Mouse (Mus musculus) bone marrow macrophage, adult 2 months (primary cell): ENCODE data around the gene Metap1d.

Experiments
- CTCF ChIP-seq: IDR thresholded peaks from 2 replicates; pipeline ENCODE4 v1.5.1; 2012; ENCODE audit warnings: low read depth, mild to moderate bottlenecking, low read length, moderate library complexity
- POLR2A ChIP-seq: IDR thresholded peaks from 2 replicates; pipeline ENCODE4 v1.6.1; 2012; ENCODE audit warnings: mild to moderate bottlenecking, low read depth, low read length, borderline replicate concordance

DNA sequence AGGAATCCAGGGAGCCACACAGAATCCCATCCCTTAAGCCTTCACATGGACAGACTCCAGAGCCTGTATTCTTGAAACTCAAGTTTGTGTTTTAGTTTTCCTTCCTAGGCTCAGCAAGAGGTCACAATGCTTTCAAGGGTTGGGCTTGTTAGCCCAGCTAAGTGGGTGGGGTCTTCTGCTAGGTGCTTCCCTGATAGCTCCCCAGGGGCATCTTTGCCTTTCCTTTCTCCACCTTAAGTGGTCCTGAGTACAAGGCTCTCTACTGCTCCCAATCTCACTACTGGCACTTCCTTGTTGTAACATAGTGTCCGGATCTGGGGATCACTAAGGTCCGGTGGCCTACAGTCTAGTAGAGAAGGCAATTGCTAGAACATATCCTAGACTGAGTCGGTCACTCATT is 97.3 kb downstream of the Metap1d start:
- TF ChIP-seq CTCF (no peak), POLR2A (no peak)
